Mouse (Mus musculus): ENCODE data around the gene Tmc2.

DNA sequence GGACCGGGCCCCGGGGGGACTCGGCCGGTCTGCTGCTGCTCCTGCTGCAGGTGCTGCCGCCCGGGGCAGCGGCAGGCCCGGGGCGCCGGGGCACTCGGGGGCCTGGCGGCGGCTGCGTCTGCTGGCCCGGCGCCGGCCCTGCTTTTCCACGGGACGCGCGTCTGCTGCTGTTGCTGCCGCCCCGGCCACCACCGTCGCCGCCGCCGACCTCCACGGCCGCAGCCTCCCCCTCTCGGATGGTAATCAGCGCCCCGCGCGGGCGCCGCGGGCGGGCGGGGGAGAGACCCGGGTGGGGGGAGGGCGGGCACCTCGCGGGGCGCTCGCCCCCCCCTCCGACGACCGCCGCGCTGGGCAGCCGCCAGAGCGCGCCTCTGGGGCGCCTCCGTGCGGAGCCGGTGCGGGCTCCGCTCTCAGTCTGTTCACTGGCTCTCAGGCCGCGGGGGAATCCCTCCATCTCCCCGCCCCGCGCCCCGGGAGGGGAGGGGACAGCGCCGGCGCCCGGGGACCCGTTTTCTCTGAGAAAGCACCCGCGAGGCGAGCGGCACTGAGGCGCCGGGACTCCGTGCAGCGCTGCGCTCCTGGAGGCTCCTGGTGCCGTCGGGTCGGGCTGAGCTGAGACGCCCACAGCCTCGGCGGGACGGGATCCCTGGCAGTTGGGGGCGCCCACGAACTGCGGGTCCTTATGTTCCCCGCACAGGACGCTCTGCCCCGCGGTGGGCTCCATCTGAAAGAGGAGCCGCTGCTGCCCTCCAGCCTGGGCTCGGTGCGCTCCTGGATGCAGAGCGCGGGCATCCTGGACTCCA lies 100.5 kb downstream of the Tmc2 start:
- TF ChIP-seq CTCF (IDR thresholded peaks at IDR 0.05; ENCODE audit: low read depth, low read length) (no peak), GATA2 (IDR thresholded peaks at IDR 0.05; ENCODE audit: borderline replicate concordance, low read depth, low read length) (no peak), POLR2AphosphoS5 (IDR thresholded peaks at IDR 0.05; ENCODE audit: insufficient replicate concordance, low read depth, low read length) (no peak), TAL1 (conservative IDR thresholded peaks at IDR 0.05; ENCODE audit: low read depth, low read length) (no peak), GATA1 (IDR thresholded peaks at IDR 0.05; ENCODE audit: borderline replicate concordance, low read length) (no peak)

Data from G1E (cell line).